Mouse (Mus musculus) liver, postnatal 0 days (tissue): ENCODE data around the gene Smg6. TPM values are rescaled to one million over a fixed set of nuclear protein-coding genes. Genes with fewer than 3 reads are reported as not detected.
A peak's percentile ranks its signal among the peaks of the same experiment; 100 is the strongest.

Source experiments
- ATAC-seq: fragments of 200-750 bp; cut with Nextera tagmentation; 2 replicates; pipeline ENCODE4 v1.8.0; 2017; ENCODE audit warnings: mild to moderate bottlenecking, moderate library complexity
- DNase-seq: peaks from one replicate; pipeline ENCODE4 v3.0.0-alpha.2; 2016
- H3K27ac ChIP-seq: fragments of 300-500 bp; sonication (generic); 2 replicates; pipeline ENCODE4 v1.5.1; 2014; ENCODE audit warnings: antibody characterized with exemption, moderate library complexity, mild to moderate bottlenecking, low read depth
- H3K27me3 ChIP-seq: fragments of 300-500 bp; sonication (generic); 2 replicates; pipeline ENCODE4 v1.6.1; 2014; ENCODE audit warnings: low read length, control low read depth, mixed read lengths; ENCODE audit not compliant: insufficient read depth
- H3K36me3 ChIP-seq: fragments of 300-500 bp; sonication (generic); replicated peaks from 2 replicates; pipeline ENCODE4 v1.6.1; 2014; ENCODE audit warnings: mild to moderate bottlenecking, control low read depth, low read length, moderate library complexity, mixed read lengths; ENCODE audit not compliant: insufficient read depth
- H3K4me1 ChIP-seq: fragments of 300-500 bp; sonication (generic); 2 replicates; pipeline ENCODE4 v1.6.1; 2014; ENCODE audit warnings: antibody characterized with exemption, mild to moderate bottlenecking, control low read depth; ENCODE audit not compliant: insufficient read depth
- H3K4me2 ChIP-seq: fragments of 300-500 bp; sonication (generic); 2 replicates; pipeline ENCODE4 v1.6.1; 2014; ENCODE audit warnings: low read depth, mild to moderate bottlenecking, low read length, moderate library complexity, mixed read lengths
- H3K4me3 ChIP-seq: fragments of 300-500 bp; sonication (generic); 2 replicates; pipeline ENCODE4 v1.5.1; 2014; ENCODE audit warnings: low read depth, low read length
- H3K9ac ChIP-seq: fragments of 300-500 bp; sonication (generic); replicated peaks from 2 replicates; pipeline ENCODE4 v1.6.1; 2014; ENCODE audit warnings: mild to moderate bottlenecking, moderate library complexity
- H3K9me3 ChIP-seq: fragments of 300-500 bp; sonication (generic); 2 replicates; pipeline ENCODE4 v1.6.1; 2016; ENCODE audit warnings: mild to moderate bottlenecking, control low read depth, low read length, mixed read lengths
- CTCF ChIP-seq: sonication (generic); IDR thresholded peaks from 2 replicates; pipeline ENCODE4 v1.5.1; 2016; ENCODE audit warnings: antibody characterized with exemption, low read depth
- EP300 ChIP-seq: IDR thresholded peaks from 2 replicates; pipeline ENCODE4 v1.6.1; 2016; ENCODE audit warnings: antibody characterized with exemption, low read depth, mild to moderate bottlenecking
- WGBS: fragments of 180-500 bp; shearing (Covaris S2); extraction: QIAGEN DNeasy Blood & Tissue Kit; methylation state at CpG from one replicate; pipeline ENCODE4 v1.1.7; 2014; ENCODE audit not compliant: insufficient replicate concordance; 5-methylcytosine and 5-hydroxymethylcytosine counted together
- polyA plus RNA-seq: library from polyadenylated mRNA; unstranded; fragments of >200 nt; fragmentation: Nextera tagmentation; extraction: Ambion mirVana; gene quantifications from 2 replicates; pipeline ENCODE4 v1.2.1, GENCODE M21; 2015

Smg6 gene
- polyA plus RNA-seq, 1 experiment from 2014 or later = 4.7 TPM

- Histone ChIP-seq H3K4me1 (peaks cover 19% of the 10 kb centered on the region), H3K4me2 (no peak overlapping the region), H3K27me3 (no peaks in the 10 kb centered on the region), H3K9ac (no peak overlapping the region), H3K4me3 (no peak overlapping the region), H3K27ac (no peak overlapping the region), H3K9me3 (no peaks in the 10 kb centered on the region), H3K36me3 (no peaks in the 10 kb centered on the region; the same call in 1 of the 2 replicates)
- no peak for DNase-seq
- no peak for ATAC-seq
- no peak for TF ChIP-seq CTCF
- no peak for TF ChIP-seq EP300
- WGBS = 83% methylated on average over 4 of the region's 4 CpGs
Measured at GRCm38 (mm10) chr11:75135358-75135757, 209.7 kb downstream of the Smg6 start.

- ATAC-seq (peak; percentile 60), DNase-seq (peak; percentile 44)
- peaks cover 34% of the 10 kb centered on the region for H3K4me1 ChIP-seq
- no peak overlapping the region for H3K4me2 ChIP-seq
- no peak overlapping the region for H3K27ac ChIP-seq
- no peaks in the 10 kb centered on the region for H3K9me3 ChIP-seq
- no peaks in the 10 kb centered on the region; the same call in 1 of the 2 replicates for H3K36me3 ChIP-seq
- H3K4me3 ChIP-seq = no peak overlapping the region
- TF ChIP-seq CTCF (no peak), EP300 (peak; percentile 69)
- no peaks in the 10 kb centered on the region for H3K27me3 ChIP-seq
- 24% methylated on average over 5 of the region's 5 CpGs for WGBS
- H3K9ac ChIP-seq = no peak overlapping the region
Measured at GRCm38 (mm10) chr11:75136666-75137398, 211.2 kb downstream of the Smg6 start.

GRCm38 (mm10) chr11:75139122-75139963, 213.7 kb downstream of the Smg6 start:
- H3K4me1 ChIP-seq = peaks cover 38% of the 10 kb centered on the region
- H3K27me3 ChIP-seq = no peaks in the 10 kb centered on the region
- ATAC-seq = peak; percentile 39; the same call in 1 of the 2 replicates
- H3K27ac ChIP-seq = peak overlapping the region; percentile 60
- no peak for DNase-seq
- WGBS = 48% methylated on average over 11 of the region's 11 CpGs
- no peaks in the 10 kb centered on the region for H3K9me3 ChIP-seq
- TF ChIP-seq EP300 = 0 out of 2 replicates have a peak, but pooled peaks have one; percentile 21
- 0 out of 2 replicates have a peak, but pooled peaks have one; percentile 3 for TF ChIP-seq CTCF
- H3K4me3 ChIP-seq = no peak overlapping the region
- H3K36me3 ChIP-seq = 0 out of 2 replicates have a peak, but pooled peaks cover 11% of the 10 kb centered on the region
- no peak overlapping the region for H3K9ac ChIP-seq
- H3K4me2 ChIP-seq = no peak overlapping the region

GRCm38 (mm10) chr11:75140431-75140830, 214.8 kb downstream of the Smg6 start:
- DNase-seq (no peak), ATAC-seq (no peak)
- H3K4me3 ChIP-seq = no peak overlapping the region
- 0 out of 2 replicates have a peak, but pooled peaks cover 11% of the 10 kb centered on the region for H3K36me3 ChIP-seq
- H3K27ac ChIP-seq = 0 out of 2 replicates have a peak overlapping the region, but pooled peaks have one; percentile 49
- no peaks in the 10 kb centered on the region for H3K9me3 ChIP-seq
- peaks cover 36% of the 10 kb centered on the region for H3K4me1 ChIP-seq
- H3K4me2 ChIP-seq = no peak overlapping the region
- no peak for TF ChIP-seq EP300
- TF ChIP-seq CTCF = no peak
- no peak overlapping the region for H3K9ac ChIP-seq
- 69% methylated on average over 5 of the region's 5 CpGs for WGBS
- H3K27me3 ChIP-seq = no peaks in the 10 kb centered on the region

GRCm38 (mm10) chr11:75141038-75141437, 215.4 kb downstream of the Smg6 start:
- H3K36me3 ChIP-seq = 0 out of 2 replicates have a peak, but pooled peaks cover 11% of the 10 kb centered on the region
- TF ChIP-seq EP300 (no peak), CTCF (no peak)
- H3K27me3 ChIP-seq = no peaks in the 10 kb centered on the region
- DNase-seq (no peak), ATAC-seq (no peak; the same call in 1 of the 2 replicates)
- no peak overlapping the region for H3K4me2 ChIP-seq
- H3K9me3 ChIP-seq = no peaks in the 10 kb centered on the region
- H3K9ac ChIP-seq = no peak overlapping the region
- 26% methylated on average over 3 of the region's 3 CpGs for WGBS
- H3K4me3 ChIP-seq = no peak overlapping the region
- H3K27ac ChIP-seq = no peak overlapping the region
- H3K4me1 ChIP-seq = peaks cover 36% of the 10 kb centered on the region

- TF ChIP-seq CTCF = no peak
- no peak for TF ChIP-seq EP300
- H3K9me3 ChIP-seq = no peaks in the 10 kb centered on the region
- H3K4me1 ChIP-seq = peaks cover 34% of the 10 kb centered on the region
- no peak overlapping the region for H3K4me2 ChIP-seq
- H3K36me3 ChIP-seq = 0 out of 2 replicates have a peak, but pooled peaks cover 11% of the 10 kb centered on the region
- no peak overlapping the region for H3K4me3 ChIP-seq
- 59% methylated on average over 1 of the region's 1 CpGs for WGBS
- no peaks in the 10 kb centered on the region for H3K27me3 ChIP-seq
- no peak for ATAC-seq
- no peak overlapping the region for H3K27ac ChIP-seq
- H3K9ac ChIP-seq = no peak overlapping the region
- DNase-seq = no peak
Measured at GRCm38 (mm10) chr11:75141913-75142312, 216.3 kb downstream of the Smg6 start.
